Comparison of ENCODE assay signal across 25 mouse cellular contexts in genomic region chr19:36433161-36433560, GRCm38 (mm10).
"Had no signal": no experiment of that assay in that cellular context is flagged by ENCODE, and none has a peak within 500 bp of the region (broad histone marks: within the 10 kb centered on the region; RNA-seq: fewer than 3 reads in every experiment).

No protein-coding gene starts in this region.

- H3K9me3 ChIP-seq: heart, embryonic 13.5 days; heart, embryonic 15.5 days; hindbrain, embryonic 13.5 days; hindbrain, embryonic 15.5 days; kidney, embryonic 15.5 days; limb, embryonic 13.5 days; limb, embryonic 15.5 days had no signal

- H3K4me3 ChIP-seq: heart, adult 2 months; heart, embryonic 13.5 days; heart, embryonic 15.5 days; hindbrain, embryonic 13.5 days; hindbrain, embryonic 15.5 days; kidney, embryonic 15.5 days; limb, embryonic 13.5 days; limb, embryonic 15.5 days had no signal

- ATAC-seq: hindbrain, postnatal 0 days; intestine, embryonic 16.5 days had no signal

- H3K36me3 ChIP-seq: heart, embryonic 15.5 days; hindbrain, embryonic 13.5 days; hindbrain, embryonic 15.5 days; kidney, embryonic 15.5 days; limb, embryonic 13.5 days; limb, embryonic 15.5 days had no signal

- H3K27ac ChIP-seq: heart, adult 2 months; heart, embryonic 13.5 days; heart, embryonic 15.5 days; hindbrain, embryonic 13.5 days; hindbrain, embryonic 15.5 days; hindbrain, postnatal 0 days; kidney, embryonic 15.5 days; kidney, postnatal 0 days; limb, embryonic 13.5 days; limb, embryonic 15.5 days had no signal

- DNase-seq: gastrocnemius, postnatal 14 days; gastrocnemius, postnatal 36 days; heart, adult 11 months; heart, adult 2 months; heart, postnatal 14 days; heart, postnatal 36 days; kidney, adult 11 months; kidney, adult 2 months; kidney, adult 9 months; kidney, postnatal 14 days; kidney, postnatal 36 days; layer of hippocampus, adult 9-11 months; layer of hippocampus, postnatal 36 days; left cerebral cortex, postnatal 4 days had no signal

- H3K9ac ChIP-seq: heart, embryonic 13.5 days; heart, embryonic 15.5 days; hindbrain, embryonic 13.5 days; hindbrain, embryonic 15.5 days; kidney, embryonic 15.5 days; limb, embryonic 13.5 days; limb, embryonic 15.5 days had no signal

- H3K4me1 ChIP-seq: hindbrain, embryonic 13.5 days; hindbrain, embryonic 15.5 days; kidney, embryonic 15.5 days; limb, embryonic 13.5 days; limb, embryonic 15.5 days had no signal

- H3K4me2 ChIP-seq: heart, embryonic 11.5 days; heart, embryonic 13.5 days; heart, embryonic 15.5 days; hindbrain, embryonic 13.5 days; hindbrain, embryonic 15.5 days; kidney, embryonic 15.5 days; limb, embryonic 13.5 days; limb, embryonic 15.5 days had no signal

- H3K27me3 ChIP-seq: heart, embryonic 13.5 days; heart, embryonic 15.5 days; hindbrain, embryonic 13.5 days; hindbrain, embryonic 15.5 days; kidney, embryonic 15.5 days; limb, embryonic 13.5 days; limb, embryonic 15.5 days had no signal
